Comparison of ENCODE assay signal across 9 mouse cellular contexts in genomic region chr9:41475326-41475725, GRCm38 (mm10).
DNase-seq lines count a peak whose midpoint lies in the region; ATAC-seq and TF ChIP-seq lines count a peak whose summit lies in the region.
"Had no signal": no experiment of that assay in that cellular context is flagged by ENCODE, and none has a peak within 500 bp of the region (broad histone marks: within the 10 kb centered on the region; RNA-seq: fewer than 3 reads in every experiment).

No protein-coding gene starts in this region.

- H3K4me3 ChIP-seq in C2C12 (ENCODE audit: insufficient read depth, poor library complexity, severe bottlenecking) = peak overlapping the region; percentile 21
- H3K4me3 ChIP-seq in embryonic facial prominence, embryonic 11.5 days (ENCODE audit: low read depth, low read length) = peak overlapping the region; percentile 14
- peak overlapping the region; percentile 36 for H3K4me3 ChIP-seq in limb, embryonic 15.5 days

- no peak for ATAC-seq in embryonic facial prominence, embryonic 11.5 days (replicated peaks; ENCODE audit: insufficient number of reproducible peaks, low FRiP score, low TSS enrichment, low read depth)
- no peak for ATAC-seq in limb, embryonic 15.5 days (ENCODE audit: insufficient number of reproducible peaks, low FRiP score, low TSS enrichment, low read depth)
- no peak for ATAC-seq in megakaryocyte progenitor cell, adult 5-6 weeks (replicated peaks; ENCODE audit: poor library complexity)

- H3K4me2 ChIP-seq in embryonic facial prominence, embryonic 11.5 days (ENCODE audit: low read depth, low read length) = peak overlapping the region; percentile 39
- H3K4me2 ChIP-seq in limb, embryonic 15.5 days = peak overlapping the region; percentile 54

- WGBS in embryonic facial prominence, embryonic 11.5 days = 84% methylated on average over 8 of the region's 8 CpGs
- 34% methylated on average over 8 of the region's 8 CpGs for WGBS in limb, embryonic 15.5 days

- no peak for DNase-seq in embryonic facial prominence, embryonic 11.5 days (ENCODE audit: low spot score)
- peak; percentile 15 to 38 for DNase-seq in heart, postnatal 14 days
- DNase-seq in thymus, postnatal 10 days (ENCODE audit: low spot score in 2 of 2) = no peak
- DNase-seq in left cerebral cortex, adult 8-10 months (ENCODE audit: low spot score in 2 of 2) = no peak
- no peak for DNase-seq in cerebellum, adult 9-11 months

- H3K79me2 ChIP-seq in C2C12 (ENCODE audit: control insufficient read depth, insufficient read depth) = peaks cover 52% of the 10 kb centered on the region

- H3K79me3 ChIP-seq in C2C12 (ENCODE audit: low read depth) = peaks cover 20% of the 10 kb centered on the region

- H3K9ac ChIP-seq in embryonic facial prominence, embryonic 11.5 days (replicated peaks; ENCODE audit: low read length) = peak overlapping the region; percentile 75
- H3K9ac ChIP-seq in limb, embryonic 15.5 days = peak overlapping the region; percentile 26; the same call in 1 of the 2 replicates

- no peak overlapping the region; the same call in 1 of the 2 replicates for H3K27ac ChIP-seq in embryonic facial prominence, embryonic 11.5 days (replicated peaks; ENCODE audit: low read depth, low read length)
- peak overlapping the region; percentile 91 for H3K27ac ChIP-seq in limb, embryonic 15.5 days
- H3K27ac ChIP-seq: macrophage had no signal

- H3K4me1 ChIP-seq in embryonic facial prominence, embryonic 11.5 days (ENCODE audit: control insufficient read depth, insufficient read depth, low read length) = peaks cover 4% of the 10 kb centered on the region; the same call in 1 of the 2 replicates
- H3K4me1 ChIP-seq in limb, embryonic 15.5 days = peaks cover 22% of the 10 kb centered on the region

- H3ac ChIP-seq in C2C12 (ENCODE audit: control insufficient read depth, insufficient read length, low read depth) = peak overlapping the region; percentile 70

- no peak for TF ChIP-seq CTCF in C2C12 (IDR thresholded peaks at IDR 0.05; ENCODE audit: control insufficient read depth, insufficient read depth, insufficient read length)

- H3K9me3 ChIP-seq in embryonic facial prominence, embryonic 11.5 days (replicated peaks; ENCODE audit: control insufficient read depth, low read length) = no peaks in the 10 kb centered on the region
- H3K9me3 ChIP-seq in limb, embryonic 15.5 days = no peaks in the 10 kb centered on the region

- peaks cover 14% of the 10 kb centered on the region for H3K36me3 ChIP-seq in C2C12 (ENCODE audit: control insufficient read depth, insufficient read depth)
- H3K36me3 ChIP-seq in embryonic facial prominence, embryonic 11.5 days (replicated peaks; ENCODE audit: control insufficient read depth, insufficient read depth, low read depth, low read length) = no peaks in the 10 kb centered on the region
- no peaks in the 10 kb centered on the region for H3K36me3 ChIP-seq in limb, embryonic 15.5 days

- intact Hi-C loops in heart, postnatal 14 days (cut with DNase I) = loop anchor here (2.0 to 10.0 kb wide), 2 partner anchors 105 to 389 kb away; no protein-coding TSS in a partner anchor

- no peaks in the 10 kb centered on the region for H3K27me3 ChIP-seq in C2C12 (ENCODE audit: control insufficient read depth, insufficient read depth, insufficient read length)
- H3K27me3 ChIP-seq in embryonic facial prominence, embryonic 11.5 days (ENCODE audit: control insufficient read depth, insufficient read depth, low read length) = no peaks in the 10 kb centered on the region
- H3K27me3 ChIP-seq in limb, embryonic 15.5 days = no peaks in the 10 kb centered on the region

TF ChIP-seq in C2C12, 6 proteins besides CTCF, POLR2A, EP300 and RAD21:
- no peak for TF ChIP-seq MYOG (IDR thresholded peaks at IDR 0.05; ENCODE audit: control insufficient read depth, extremely low read depth, insufficient read length)
- no peak for TF ChIP-seq FOSL1 (IDR thresholded peaks at IDR 0.05; ENCODE audit: insufficient read depth, low read length, poor library complexity, severe bottlenecking)
- no peak for TF ChIP-seq CEBPB (IDR thresholded peaks at IDR 0.05; ENCODE audit: low read depth)
- TF ChIP-seq USF1 (IDR thresholded peaks at IDR 0.05; ENCODE audit: low read depth) = no peak
- peak; percentile 49 for TF ChIP-seq MAX (IDR thresholded peaks at IDR 0.05)
- TF ChIP-seq MYOD1 (IDR thresholded peaks at IDR 0.05; ENCODE audit: control insufficient read depth, insufficient read length, low read depth) = no peak

Comparison
In these comparisons a context has a peak if more than half of its experiments do, and no peak if none do; other contexts are left out.
1. DNase-seq: peak in heart, postnatal 14 days (2 of 2); none in embryonic facial prominence, embryonic 11.5 days (single experiment), thymus, postnatal 10 days (0 of 2), left cerebral cortex, adult 8-10 months (0 of 2) and cerebellum, adult 9-11 months (single experiment).
2. Peak in every context shown above with its lines, with median percentiles within 50 percentile points of each other: H3K4me3 ChIP-seq.